In the genomic region with DNA sequence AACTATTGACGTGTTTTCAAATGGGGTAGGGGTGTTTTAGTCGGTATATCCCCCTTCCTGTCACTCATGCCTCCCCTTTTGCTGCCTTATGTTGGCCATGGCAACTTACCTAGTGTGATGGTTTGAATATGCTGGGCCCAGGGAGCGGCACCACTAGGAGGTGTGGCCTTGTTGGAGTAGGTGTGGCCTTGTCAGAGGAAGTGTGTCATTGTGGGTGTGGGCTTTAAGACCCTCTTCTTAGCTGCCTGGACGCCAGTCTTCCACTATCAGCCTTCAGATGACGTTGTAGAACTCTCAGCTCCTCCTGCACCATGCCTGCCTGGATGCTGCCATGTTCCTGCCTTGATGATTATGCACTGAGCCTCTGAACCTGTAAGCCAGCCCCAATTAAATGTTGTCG, we compare ENCODE assay signal across 8 mouse cellular contexts. TPM values are rescaled to one million over a fixed set of nuclear protein-coding genes. Genes with fewer than 3 reads are reported as not detected.
DNase-seq lines count a peak whose midpoint lies in the region; ATAC-seq and TF ChIP-seq lines count a peak whose summit lies in the region.

A gene (minus strand): TSS at position 162 of the 400 bp plus-strand sequence.

- in situ Hi-C loops in Patski (cut with MboI; ENCODE audit: low pct_unique_long_range_greater_than_20kb): loop anchor here (25.0 kb wide), 2 partner anchors 533 to 733 kb away; a partner anchor contains a TSS

- CTCF ChIA-PET in Patski (lab: Charles Lee): interaction anchor here (0.9 kb wide), 1 partner anchor 12 kb away, joined by 3 read pairs; no protein-coding TSS in a partner anchor

- no peak for DNase-seq in cerebellum, adult 2 months
- no peak for DNase-seq in cerebellum, postnatal 14 days
- no peak for DNase-seq in Patski (ENCODE audit: low read depth, low spot score)
- DNase-seq in gastrocnemius, adult 18-20 months (ENCODE audit: low spot score): no peak
- DNase-seq in yolk sac, embryonic 10.5 days (ENCODE audit: low spot score): no peak
- DNase-seq in kidney, adult 8-10 months: no peak

- no peak for TF ChIP-seq CTCF in cerebellum, adult 2 months (IDR thresholded peaks at IDR 0.05; ENCODE audit: borderline replicate concordance, insufficient read depth, low read depth, low read length)
- no peak for TF ChIP-seq CTCF in Patski (IDR thresholded peaks at IDR 0.05)

- H3K9me3 ChIP-seq in hindbrain, embryonic 16.5 days (ENCODE audit: control insufficient read depth, low read length): no peaks in the 10 kb centered on the region
- no peaks in the 10 kb centered on the region for H3K9me3 ChIP-seq in midbrain, embryonic 13.5 days

- 79% methylated on average over 6 of the region's 6 CpGs for WGBS in cerebellum, adult 2 months
- 77% methylated on average over 6 of the region's 6 CpGs for WGBS in hindbrain, embryonic 16.5 days
- 76% methylated on average over 6 of the region's 6 CpGs for WGBS in midbrain, embryonic 13.5 days

- no peak within 1 kb of the TSS for H3K27ac ChIP-seq in cerebellum, adult 2 months (ENCODE audit: insufficient read depth, low read length)
- H3K27ac ChIP-seq in hindbrain, embryonic 16.5 days (ENCODE audit: low read depth, low read length): no peak within 1 kb of the TSS
- H3K27ac ChIP-seq in midbrain, embryonic 13.5 days: no peak within 1 kb of the TSS

- H3K4me3 ChIP-seq in cerebellum, adult 2 months (replicated peaks; ENCODE audit: insufficient read depth, low read depth, low read length): no peak within 1 kb of the TSS
- no peak within 1 kb of the TSS for H3K4me3 ChIP-seq in hindbrain, embryonic 16.5 days (ENCODE audit: low read length)
- H3K4me3 ChIP-seq in midbrain, embryonic 13.5 days (replicated peaks): no peak within 1 kb of the TSS

- H3K4me2 ChIP-seq in hindbrain, embryonic 16.5 days (ENCODE audit: low read length): no peak within 1 kb of the TSS
- H3K4me2 ChIP-seq in midbrain, embryonic 13.5 days (replicated peaks): no peak within 1 kb of the TSS

- no peak for ATAC-seq in Patski
- ATAC-seq in hindbrain, embryonic 16.5 days: no peak
- no peak for ATAC-seq in midbrain, embryonic 13.5 days

- H3K27me3 ChIP-seq in cerebellum, adult 2 months (ENCODE audit: control insufficient read depth, insufficient read depth, low read length): no peaks in the 10 kb centered on the region
- no peaks in the 10 kb centered on the region for H3K27me3 ChIP-seq in Patski
- H3K27me3 ChIP-seq in hindbrain, embryonic 16.5 days (replicated peaks; ENCODE audit: control insufficient read depth, insufficient read depth, low read length): no peaks in the 10 kb centered on the region
- H3K27me3 ChIP-seq in midbrain, embryonic 13.5 days: no peaks in the 10 kb centered on the region

- no peaks in the 10 kb centered on the region for H3K36me3 ChIP-seq in hindbrain, embryonic 16.5 days (ENCODE audit: control insufficient read depth, insufficient read depth, low read length)
- H3K36me3 ChIP-seq in midbrain, embryonic 13.5 days: no peaks in the 10 kb centered on the region

- no peak within 1 kb of the TSS for H3K9ac ChIP-seq in hindbrain, embryonic 16.5 days (ENCODE audit: low read depth, low read length)
- no peak within 1 kb of the TSS for H3K9ac ChIP-seq in midbrain, embryonic 13.5 days (replicated peaks)

- no peak for TF ChIP-seq POLR2A in cerebellum, adult 2 months (IDR thresholded peaks at IDR 0.05; ENCODE audit: borderline replicate concordance, insufficient read depth, low read length)

- H3K4me1 ChIP-seq in cerebellum, adult 2 months (ENCODE audit: control insufficient read depth, insufficient read depth, low read length): no peaks in the 10 kb centered on the region
- no peaks in the 10 kb centered on the region for H3K4me1 ChIP-seq in hindbrain, embryonic 16.5 days (ENCODE audit: control insufficient read depth, insufficient read depth, low read depth, low read length)
- H3K4me1 ChIP-seq in midbrain, embryonic 13.5 days (replicated peaks): no peaks in the 10 kb centered on the region

- POLR2A ChIA-PET in Patski (lab: Charles Lee): interaction anchor here (0.5 to 0.6 kb wide), 2 partner anchors 14 to 43 kb away, joined by 3 to 4 read pairs; no protein-coding TSS in a partner anchor

RNA-seq across cellular contexts. Expression of the gene that starts here (rescaled TPM):
- 32.1 and 35.8 TPM in 2 replicates for polyA plus RNA-seq in cerebellum, adult 2 months (2012; rRNA removed)
- 119 TPM for polyA plus RNA-seq in Patski (2021)
- 100 to 1,000 TPM in 1 of 2 experiments, 10 to 100 TPM in 1; 53.2 to 329 TPM for total RNA-seq in gastrocnemius, adult 18-20 months (2021)
- 75.7 and 85.5 TPM in 2 replicates for polyA plus RNA-seq in hindbrain, embryonic 16.5 days (2015; fragmentation: Nextera tagmentation; extraction: Ambion mirVana)
- 46.8 and 47.4 TPM in 2 replicates for polyA plus RNA-seq in midbrain, embryonic 13.5 days (2015; fragmentation: Nextera tagmentation; extraction: Ambion mirVana)
